Mouse (Mus musculus) kidney, adult 9 months (tissue): ENCODE data around the gene Scgb2b18.
"Not testable (repeated sequence)": the region's sequence is repeated elsewhere in the genome, so short reads cannot be mapped to it uniquely, and the experiment has no call there.

Source experiments
- DNase-seq: peaks from one replicate; pipeline ENCODE4 v3.0.0; 2022

Scgb2b18 gene

GRCm38 (mm10) chr7:33173764-33174163 lies at the start of gene Scgb2b18:
TSS of gene Scgb2b18 (minus strand) at chr7:33173864.
- not testable (repeated sequence) for DNase-seq

DNA sequence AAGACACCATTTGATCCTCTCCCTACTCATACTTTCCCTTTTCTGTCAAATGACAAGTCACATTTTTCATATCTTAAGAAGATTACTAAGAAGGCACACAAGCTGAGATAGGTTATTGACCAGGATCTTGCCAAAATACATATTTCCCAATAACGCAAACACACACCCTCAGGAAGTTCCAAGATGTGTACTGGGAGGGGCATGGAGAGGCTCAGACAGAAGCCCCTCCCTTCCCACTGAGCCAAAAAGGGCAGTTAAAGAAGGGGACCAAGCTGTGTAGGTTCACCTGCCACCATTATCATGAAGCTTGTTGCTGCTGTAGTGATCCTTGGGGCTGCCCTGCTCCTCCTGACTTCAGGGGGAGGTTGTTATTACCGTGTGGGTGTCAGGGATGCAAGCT lies 11.6 kb upstream of the Scgb2b18 start, which contains the start of gene Scgb1b18:
Gene Scgb1b18 (plus strand): TSS at position 301 of the 400 bp plus-strand sequence.
- not testable (repeated sequence) for DNase-seq
